Mouse (Mus musculus) kidney, adult 8-10 months (tissue): ENCODE measurements around the gene Ccdc181.
"Not testable (repeated sequence)": the region's sequence is repeated elsewhere in the genome, so short reads cannot be mapped to it uniquely, and the experiment has no call there.

Source experiments
- DNase-seq, 2 experiments: peaks; one replicate each; pipeline ENCODE4 v3.0.0; 2022

Ccdc181 gene

DNA sequence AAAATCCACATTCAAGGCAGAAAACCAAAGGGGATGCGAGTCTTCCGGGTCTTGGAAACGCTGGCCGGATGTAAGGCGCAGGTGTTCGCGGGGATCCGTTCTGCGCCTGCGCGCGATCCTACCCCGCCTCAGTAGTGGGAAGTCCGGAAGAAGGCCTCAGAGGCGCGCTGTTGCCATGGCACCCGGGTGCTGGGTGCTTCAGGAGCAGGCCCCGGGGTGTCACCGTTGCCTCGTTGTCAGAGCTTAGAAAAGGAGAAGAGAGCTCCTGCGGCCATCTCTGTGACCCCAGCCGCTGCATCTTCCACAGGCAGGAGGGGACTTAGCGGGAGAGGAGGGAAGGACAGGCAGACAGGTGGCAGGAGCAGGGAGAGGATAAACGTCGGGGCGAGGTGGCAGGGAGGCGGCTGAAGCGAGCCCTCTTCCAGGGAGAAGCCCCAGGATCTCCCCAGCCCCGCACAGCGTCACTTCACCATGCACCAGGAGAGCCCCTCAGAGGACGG, at the start of gene Ccdc181:
TSS of gene Ccdc181 (plus strand) at position 131 of the 500 bp plus-strand sequence.
- peak; percentile 95 for DNase-seq

GRCm38 (mm10) chr1:164231937-164232570, 43.3 kb upstream of the Ccdc181 start:
- not testable (repeated sequence) for DNase-seq

DNA sequence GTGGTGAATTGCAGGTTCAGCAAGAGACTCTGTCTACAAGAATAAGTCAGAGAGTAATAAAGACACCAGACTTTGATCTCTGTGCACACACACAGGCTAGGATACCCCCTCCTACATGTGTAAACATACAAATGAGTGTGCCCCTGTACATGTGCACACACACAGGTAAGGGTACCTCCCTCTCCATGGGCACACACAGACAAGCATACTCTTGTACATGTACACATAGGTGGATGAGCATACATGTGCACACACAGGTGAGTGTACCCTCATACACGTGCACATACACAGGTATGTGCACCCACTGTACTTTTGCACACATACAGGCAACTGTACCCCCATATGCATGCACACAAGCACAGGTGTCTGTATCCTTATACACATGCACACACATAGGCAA, 41.9 kb upstream of the Ccdc181 start:
- DNase-seq, result no peak

DNA sequence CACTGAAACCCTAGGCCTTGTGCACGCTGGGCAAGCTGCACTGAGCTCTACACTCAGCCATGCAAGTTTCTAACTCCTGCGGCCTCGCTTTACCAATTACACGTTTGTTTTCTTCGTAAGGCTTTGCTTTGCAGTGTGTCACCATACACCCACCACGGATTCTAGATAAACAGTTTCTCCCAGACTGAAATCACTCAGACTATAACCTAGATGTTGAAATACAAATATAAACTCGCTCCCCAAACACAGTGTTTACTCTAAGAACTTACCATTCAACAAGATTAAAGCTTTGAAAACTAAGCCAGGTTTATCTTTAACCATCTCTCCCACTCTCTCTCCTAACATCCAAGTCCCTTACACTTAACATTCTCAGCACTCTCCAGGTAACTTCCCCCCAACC, 40.3 kb upstream of the Ccdc181 start:
- no peak for DNase-seq

- DNase-seq, result no peak
These were observed 39.3 kb upstream of the Ccdc181 start for GRCm38 (mm10) chr1:164236078-164236477.

DNA sequence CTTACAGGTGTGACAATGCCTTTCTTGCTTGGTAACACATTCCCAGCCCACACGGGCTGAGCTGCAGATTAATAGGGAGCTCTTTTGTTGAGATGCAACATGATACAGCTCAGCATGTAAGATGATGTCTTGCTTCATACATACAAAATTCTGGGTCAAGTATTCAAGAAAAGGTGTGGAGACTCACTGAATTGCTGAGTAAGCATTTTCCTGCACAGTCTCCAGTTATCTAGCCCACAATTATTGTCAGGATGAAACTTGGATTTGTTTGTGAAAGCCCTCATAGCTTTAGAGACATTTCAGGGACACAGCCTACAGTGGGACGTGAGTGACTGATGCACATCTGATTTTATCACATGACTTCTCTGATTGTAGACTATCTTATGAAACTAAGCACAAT, 33.9 kb upstream of the Ccdc181 start:
- no peak for DNase-seq

DNA sequence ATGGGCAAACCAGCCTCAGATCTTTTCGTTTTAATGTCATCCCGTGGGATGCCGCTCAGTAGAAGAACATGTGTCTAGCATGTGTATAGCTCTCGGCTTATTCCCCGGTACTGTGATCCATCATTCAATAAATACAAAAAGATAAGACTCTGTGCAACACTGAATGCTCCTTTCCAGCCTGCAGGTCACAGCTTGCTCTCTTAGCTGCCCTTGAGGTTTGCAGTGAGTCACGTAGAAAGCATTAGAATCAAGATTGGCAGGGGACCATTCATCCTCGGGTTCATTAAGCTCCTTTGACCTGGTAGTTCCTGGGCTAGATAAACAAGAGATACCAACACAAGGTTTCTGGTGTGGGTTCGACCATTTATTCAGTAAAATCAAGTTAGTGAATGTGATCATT, 32.6 kb upstream of the Ccdc181 start:
- DNase-seq, result no peak

DNA sequence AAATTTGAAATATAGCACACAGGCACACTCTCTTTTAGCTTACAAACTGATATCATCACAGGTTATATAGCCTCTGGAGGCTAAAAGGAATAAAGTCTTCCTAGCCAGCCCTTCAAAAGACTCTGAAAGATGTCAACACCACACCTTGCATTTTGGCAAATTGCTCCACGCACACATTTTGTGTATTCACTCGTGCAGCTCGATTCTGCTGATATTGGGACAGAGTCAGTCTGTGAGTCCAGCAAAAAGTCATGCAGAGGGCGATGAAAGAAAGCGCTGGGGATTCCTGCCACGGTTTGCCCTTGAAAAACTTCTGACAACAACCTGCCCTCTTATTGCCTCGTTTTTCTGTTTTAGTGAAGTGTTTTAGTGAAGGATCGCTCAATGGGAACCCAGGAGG, 27.9 kb upstream of the Ccdc181 start:
- no peak for DNase-seq

- peak in 1 of 2 experiments; percentile 14 for DNase-seq
These were observed 27.4 kb upstream of the Ccdc181 start for GRCm38 (mm10) chr1:164247971-164248370.

- peak; percentile 97 for DNase-seq
These were observed 26.7 kb upstream of the Ccdc181 start, which contains the start of gene Slc19a2 for GRCm38 (mm10) chr1:164248465-164249331. Gene Slc19a2 (plus strand): TSS chr1:164249046.

DNA sequence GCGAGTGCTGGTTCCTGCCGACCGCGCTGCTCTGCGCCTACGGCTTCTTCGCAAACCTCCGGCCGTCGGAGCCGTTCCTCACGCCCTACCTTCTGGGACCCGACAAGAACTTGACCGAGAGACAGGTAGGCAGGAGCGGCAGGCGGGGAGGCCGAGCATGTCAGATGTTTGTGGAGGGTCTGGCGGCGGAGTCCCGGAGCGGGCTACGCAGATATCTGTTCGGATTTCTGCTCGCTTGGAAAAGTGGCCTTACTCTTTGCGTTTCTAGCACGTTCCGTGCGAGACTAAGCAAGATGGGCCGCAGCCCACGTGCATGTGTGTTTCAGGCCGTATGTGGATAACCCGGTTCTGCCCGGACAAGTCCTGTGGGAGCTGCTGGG, 26.1 kb upstream of the Ccdc181 start:
- DNase-seq, result no peak

GRCm38 (mm10) chr1:164250391-164251150, 24.8 kb upstream of the Ccdc181 start:
- DNase-seq, result peak in 1 of 2 experiments; percentile 2

- no peak for DNase-seq
These were observed 23.9 kb upstream of the Ccdc181 start for GRCm38 (mm10) chr1:164251438-164251837.

DNA sequence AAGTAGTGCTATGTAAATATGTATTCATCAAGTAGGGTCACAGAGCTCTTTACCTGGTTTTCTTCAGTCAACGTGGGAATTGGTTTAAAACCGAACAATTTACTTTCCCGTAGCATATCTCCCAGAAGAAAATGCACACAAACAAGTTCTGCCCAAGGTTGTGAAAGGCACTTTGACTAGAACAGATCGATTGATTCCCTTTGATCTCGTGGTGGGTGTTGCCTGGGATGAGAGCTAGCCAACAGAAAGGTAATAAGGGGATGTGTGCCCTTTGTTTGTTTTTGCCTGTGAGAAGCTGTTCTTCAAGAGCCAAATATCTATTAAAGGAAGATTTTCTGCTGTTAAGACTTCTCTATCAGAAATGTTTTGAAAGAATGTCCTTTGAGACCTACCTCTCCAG, 22.8 kb upstream of the Ccdc181 start:
- no peak for DNase-seq

DNA sequence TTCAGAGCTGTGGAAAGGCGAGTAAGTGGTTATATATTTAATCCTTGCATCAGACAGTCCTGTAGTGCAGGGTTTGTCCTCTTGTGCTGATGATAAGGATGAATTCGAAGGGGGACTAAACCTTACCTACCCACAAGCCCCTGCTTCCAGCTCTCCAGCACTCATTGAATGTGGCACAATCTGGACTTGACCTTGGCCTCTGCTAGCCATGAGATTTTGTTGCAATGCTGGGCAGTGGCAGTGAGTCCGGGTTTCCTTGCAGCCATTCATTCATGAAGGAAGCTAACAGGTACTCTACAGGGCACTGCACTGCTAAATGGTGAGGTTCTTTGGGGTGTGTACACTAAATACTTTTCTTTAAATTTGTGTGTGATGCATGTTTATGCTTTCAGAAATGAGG, 20.5 kb upstream of the Ccdc181 start:
- no peak for DNase-seq

DNA sequence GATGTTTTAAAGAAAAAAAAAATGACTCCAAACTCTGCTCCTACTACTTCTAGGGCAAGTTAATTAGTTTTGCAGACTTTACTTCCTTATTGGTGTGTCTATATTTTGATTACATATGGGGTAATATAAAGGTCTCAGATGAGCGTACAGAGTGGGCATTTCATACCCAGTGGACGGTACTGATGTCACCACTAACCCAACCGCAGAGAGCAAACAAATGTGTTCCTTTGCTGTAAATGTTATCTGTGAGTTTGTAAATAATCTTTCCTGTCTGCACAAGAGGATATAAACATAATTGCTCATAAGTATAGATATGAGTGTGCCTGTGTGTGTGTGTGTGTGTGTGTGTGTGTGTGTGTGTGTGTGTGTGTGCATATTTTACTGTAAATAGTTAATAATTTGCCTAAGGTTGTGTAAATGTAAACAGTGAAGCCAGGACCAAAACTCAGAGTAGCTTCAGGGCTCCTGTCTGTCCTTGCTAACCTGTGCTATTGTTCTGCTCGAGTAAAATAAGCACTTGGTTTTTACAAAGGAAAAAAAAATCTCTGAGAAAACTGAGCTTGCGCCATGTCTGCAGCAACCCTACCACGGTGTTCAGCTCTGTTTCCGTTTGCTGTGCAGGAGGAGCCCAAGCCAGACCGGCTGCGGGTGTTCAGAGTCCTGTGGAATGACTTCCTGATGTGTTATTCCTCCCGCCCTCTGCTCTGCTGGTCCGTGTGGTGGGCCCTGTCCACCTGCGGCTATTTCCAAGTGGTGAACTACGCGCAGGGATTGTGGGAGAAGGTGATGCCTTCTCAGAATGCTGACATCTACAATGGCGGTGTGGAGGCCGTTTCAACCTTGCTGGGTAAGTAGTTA, 15.0 kb upstream of the Ccdc181 start:
- no peak for DNase-seq

- DNase-seq, result no peak
These were observed 13.8 kb upstream of the Ccdc181 start for GRCm38 (mm10) chr1:164261553-164261952.

GRCm38 (mm10) chr1:164270941-164271340, 4.4 kb upstream of the Ccdc181 start:
- DNase-seq, result no peak

GRCm38 (mm10) chr1:164273659-164274058, 1.7 kb upstream of the Ccdc181 start:
- DNase-seq, result no peak

DNA sequence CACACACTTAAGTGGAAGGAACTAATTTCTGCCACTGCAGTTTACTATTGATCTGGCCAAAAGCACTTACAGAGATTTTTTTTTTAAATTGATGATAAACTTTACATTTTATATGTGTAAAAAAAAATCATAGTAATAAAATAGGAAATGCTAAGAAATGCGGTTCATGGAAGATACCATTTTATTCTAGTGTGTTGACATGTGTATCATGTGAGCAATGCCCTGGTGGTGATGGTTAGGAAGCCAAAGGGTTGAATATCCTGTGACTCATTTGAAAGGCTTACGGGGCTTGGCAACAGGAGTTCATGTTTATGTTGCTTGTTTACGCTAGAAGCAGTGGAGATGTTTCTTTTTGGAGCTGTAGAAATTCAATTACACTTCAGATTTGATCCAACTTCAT, 1.2 kb downstream of the Ccdc181 start:
- no peak for DNase-seq

- DNase-seq, result no peak
These were observed 3.9 kb downstream of the Ccdc181 start for GRCm38 (mm10) chr1:164279332-164279731.

DNA sequence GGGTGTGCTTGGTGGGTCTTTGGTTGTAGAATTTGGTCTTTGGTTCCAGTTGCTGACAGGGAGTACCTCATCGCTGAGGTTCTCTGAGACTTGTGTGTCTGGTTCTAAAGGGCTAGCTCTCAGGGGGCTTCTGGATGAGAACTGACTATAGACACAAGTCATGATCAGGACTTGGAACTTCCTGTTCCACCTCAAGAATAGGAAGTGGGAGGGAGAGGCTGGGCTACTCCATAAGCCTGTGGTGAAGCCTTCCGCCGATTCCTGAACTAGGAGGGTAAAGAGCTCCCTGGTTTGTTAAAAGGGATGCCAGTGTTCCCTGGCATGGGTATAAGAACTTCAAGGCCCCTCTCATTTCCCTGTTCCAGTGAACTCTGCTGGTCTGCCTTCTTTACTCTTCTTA, 8.6 kb downstream of the Ccdc181 start:
- no peak for DNase-seq
